Mouse (Mus musculus): ENCODE measurements at regions not wholly inside any gene's neighbourhood (a gene's known extent, or its start where the extent isn't known, plus 50 kb on each side); places are given as distances from the start of the nearest gene placed in this dataset.

GRCm38 (mm10) chr8:90100509-90100908 lies 247.6 kb downstream of the Tox3 start:
- TF ChIP-seq POLR2A (IDR thresholded peaks at IDR 0.05; ENCODE audit: borderline replicate concordance, extremely low read depth, insufficient read depth, insufficient read length, poor library complexity, severe bottlenecking) (no peak), CTCF (IDR thresholded peaks at IDR 0.05; ENCODE audit: borderline replicate concordance, extremely low read depth, insufficient read depth, insufficient read length) (no peak)
